8 mouse cellular contexts compared by ENCODE assay signal in the genomic region with DNA sequence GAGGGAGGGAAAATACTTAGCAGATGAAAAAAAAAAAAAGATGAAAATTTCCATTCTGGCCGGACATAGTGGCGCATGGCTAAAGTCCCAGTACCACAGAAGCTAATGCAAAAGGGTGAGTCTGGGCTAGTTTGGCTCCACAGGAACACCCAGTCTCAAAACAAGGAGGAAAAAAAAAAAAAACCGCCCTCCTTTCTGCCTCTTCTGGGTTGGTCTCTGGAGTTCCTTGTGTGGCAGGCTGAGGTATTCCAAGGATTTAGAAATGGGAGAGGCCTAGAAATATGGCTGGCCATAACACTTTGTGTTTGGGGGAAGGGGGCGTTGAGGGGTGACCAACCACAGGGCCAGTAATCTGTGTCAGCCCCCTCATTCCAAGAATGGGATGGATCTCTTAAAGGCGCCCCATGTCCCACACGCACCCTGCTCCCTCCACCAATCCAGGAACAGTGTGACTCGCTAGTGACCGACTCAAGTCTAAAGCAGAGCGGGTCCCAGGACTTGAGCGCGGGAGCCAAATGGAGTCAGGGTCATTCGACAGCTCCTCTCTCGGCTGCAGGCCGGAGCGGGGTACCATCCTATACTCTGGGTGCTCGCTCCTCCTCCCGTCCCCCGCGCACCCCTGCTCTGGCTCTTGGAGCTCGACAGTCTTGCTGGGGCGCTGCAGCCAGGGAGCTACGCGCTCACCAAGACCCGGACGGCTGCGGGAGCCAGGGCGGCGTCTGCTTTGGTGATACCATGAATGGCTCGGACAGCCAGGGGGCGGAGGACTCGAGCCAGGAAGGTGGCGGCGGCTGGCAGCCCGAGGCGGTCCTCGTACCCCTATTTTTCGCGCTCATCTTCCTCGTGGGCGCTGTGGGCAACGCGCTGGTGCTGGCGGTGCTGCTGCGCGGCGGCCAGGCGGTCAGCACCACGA. TPM values are rescaled to one million over a fixed set of nuclear protein-coding genes. Genes with fewer than 3 reads are reported as not detected.
DNase-seq lines count a peak whose midpoint lies in the region; ATAC-seq and TF ChIP-seq lines count a peak whose summit lies in the region.

Gene Galr2, plus strand, starts transcription at position 189 of the 913 bp plus-strand sequence.

- no peak for TF ChIP-seq POLR2A in testis, adult 2 months (IDR thresholded peaks at IDR 0.05; ENCODE audit: control insufficient read depth, low read depth, low read length)

- H3K36me3 ChIP-seq in testis, adult 2 months (ENCODE audit: control insufficient read depth, insufficient read depth, low read length): no peaks in the 10 kb centered on the region
- H3K36me3 ChIP-seq in liver, embryonic 15.5 days (replicated peaks): no peaks in the 10 kb centered on the region
- H3K36me3 ChIP-seq in stomach, postnatal 0 days (ENCODE audit: control insufficient read depth, insufficient read depth, low read length): no peaks in the 10 kb centered on the region

- H3K4me1 ChIP-seq in testis, adult 2 months (ENCODE audit: control insufficient read depth, insufficient read depth, low read length): peaks cover 6% of the 10 kb centered on the region
- H3K4me1 ChIP-seq in liver, embryonic 15.5 days (replicated peaks): 0 out of 2 replicates have a peak, but pooled peaks cover 12% of the 10 kb centered on the region
- H3K4me1 ChIP-seq in stomach, postnatal 0 days (replicated peaks; ENCODE audit: control insufficient read depth, insufficient read depth): no peaks in the 10 kb centered on the region

- peak; percentile 8 to 32 for DNase-seq in adrenal gland, postnatal 36 days
- no peak for DNase-seq in adrenal gland, postnatal 4 days (ENCODE audit: low spot score in 2 of 2)
- DNase-seq in testis, postnatal 10 days (ENCODE audit: low spot score): no peak
- no peak for DNase-seq in stomach, postnatal 0 days (ENCODE audit: low spot score)
- DNase-seq in layer of hippocampus, postnatal 10 days (ENCODE audit: low spot score in 2 of 2): no peak

- no peak for TF ChIP-seq EP300 in stomach, postnatal 0 days (optimal IDR thresholded peaks at IDR 0.05)

- H3K9me3 ChIP-seq in liver, embryonic 15.5 days (replicated peaks): no peaks in the 10 kb centered on the region
- no peaks in the 10 kb centered on the region for H3K9me3 ChIP-seq in stomach, postnatal 0 days (ENCODE audit: control insufficient read depth, low read length)

- H3K27ac ChIP-seq in testis, adult 2 months (ENCODE audit: control insufficient read depth, insufficient read depth, low read depth, low read length): no peak within 1 kb of the TSS
- H3K27ac ChIP-seq in liver, embryonic 15.5 days (replicated peaks): no peak within 1 kb of the TSS
- no peak within 1 kb of the TSS for H3K27ac ChIP-seq in stomach, postnatal 0 days (replicated peaks)

- no peaks in the 10 kb centered on the region for H3K27me3 ChIP-seq in testis, adult 2 months (ENCODE audit: control insufficient read depth, insufficient read depth, low read length)
- H3K27me3 ChIP-seq in liver, embryonic 15.5 days: peaks cover 69% of the 10 kb centered on the region
- peaks cover 13% of the 10 kb centered on the region; the same call in 1 of the 2 replicates for H3K27me3 ChIP-seq in stomach, postnatal 0 days (ENCODE audit: control insufficient read depth, insufficient read depth, low read length)

- no peak within 1 kb of the TSS for H3K9ac ChIP-seq in liver, embryonic 15.5 days
- H3K9ac ChIP-seq in stomach, postnatal 0 days (ENCODE audit: low read length): peak within 1 kb of the TSS; percentile 23; the same call in 1 of the 2 replicates

- ATAC-seq in liver, embryonic 15.5 days (ENCODE audit: insufficient read depth): no peak
- ATAC-seq in stomach, postnatal 0 days (ENCODE audit: low FRiP score, low TSS enrichment): peak; percentile 25
- ATAC-seq in activated CD4-positive, CD25-positive, alpha-beta regulatory T cell, adult 4 months: no peak

- WGBS in liver, embryonic 15.5 days (ENCODE audit: insufficient replicate concordance): 7% methylated on average over 48 of the region's 48 CpGs
- WGBS in stomach, postnatal 0 days: 7% methylated on average over 48 of the region's 48 CpGs

- no peak for TF ChIP-seq CTCF in testis, adult 2 months (IDR thresholded peaks at IDR 0.05; ENCODE audit: control insufficient read depth, insufficient read depth, insufficient replicate concordance, low read depth, low read length)
- peak; percentile 34; the same call in 1 of the 2 replicates for TF ChIP-seq CTCF in stomach, postnatal 0 days (IDR thresholded peaks at IDR 0.05; ENCODE audit: low read depth)

- H3K4me2 ChIP-seq in liver, embryonic 15.5 days: peak within 1 kb of the TSS; percentile 40
- peak within 1 kb of the TSS; percentile 55 for H3K4me2 ChIP-seq in stomach, postnatal 0 days (replicated peaks; ENCODE audit: low read depth)

- peak within 1 kb of the TSS; percentile 19 for H3K4me3 ChIP-seq in testis, adult 2 months (ENCODE audit: control insufficient read depth, low read depth, low read length)
- H3K4me3 ChIP-seq in liver, embryonic 15.5 days (replicated peaks): peak within 1 kb of the TSS; percentile 3; the same call in 1 of the 2 replicates
- peak within 1 kb of the TSS; percentile 37 for H3K4me3 ChIP-seq in stomach, postnatal 0 days (ENCODE audit: low read depth, low read length)

RNA-seq across cellular contexts. Expression of gene Galr2, which starts in this region (rescaled TPM):
- total RNA-seq in adrenal gland, postnatal 36 days (2021): not detected
- total RNA-seq in adrenal gland, postnatal 4 days (2021): under 1 TPM; 0.20 to 0.28 TPM
- polyA plus RNA-seq in testis, adult 2 months (2012; rRNA removed): 0.59 and 0.78 TPM in 2 replicates
- polyA plus RNA-seq in liver, embryonic 15.5 days (2015; fragmentation: Nextera tagmentation; extraction: Ambion mirVana): not detected in 2 replicates
- polyA plus RNA-seq in stomach, postnatal 0 days (2015; fragmentation: Nextera tagmentation; extraction: Ambion mirVana): 0.68 and 0.76 TPM in 2 replicates
- polyA plus RNA-seq in activated CD4-positive, CD25-positive, alpha-beta regulatory T cell, adult 4 months (2017; shearing (Covaris generic)): not detected
- not detected for total RNA-seq in layer of hippocampus, postnatal 10 days (2021)

Comparison
In these comparisons a context has a peak if more than half of its experiments do, and no peak if none do; other contexts are left out.
1. Peak in DNase-seq in adrenal gland, postnatal 36 days; RNA of the gene not detected or under 1 TPM.
2. Peak in ATAC-seq, H3K4me3 ChIP-seq, H3K9ac ChIP-seq and H3K4me2 ChIP-seq in stomach, postnatal 0 days; RNA of the gene not detected or under 1 TPM.